Mouse (Mus musculus): ENCODE measurements around the gene Fbn1. TPM values are rescaled to one million over a fixed set of nuclear protein-coding genes. Genes with fewer than 3 reads are reported as not detected.

Fbn1 gene
- 4.8 and 7.1 TPM in 2 replicates for polyA plus RNA-seq (2016; fragmentation: Nextera tagmentation; extraction: Ambion mirVana)

DNA sequence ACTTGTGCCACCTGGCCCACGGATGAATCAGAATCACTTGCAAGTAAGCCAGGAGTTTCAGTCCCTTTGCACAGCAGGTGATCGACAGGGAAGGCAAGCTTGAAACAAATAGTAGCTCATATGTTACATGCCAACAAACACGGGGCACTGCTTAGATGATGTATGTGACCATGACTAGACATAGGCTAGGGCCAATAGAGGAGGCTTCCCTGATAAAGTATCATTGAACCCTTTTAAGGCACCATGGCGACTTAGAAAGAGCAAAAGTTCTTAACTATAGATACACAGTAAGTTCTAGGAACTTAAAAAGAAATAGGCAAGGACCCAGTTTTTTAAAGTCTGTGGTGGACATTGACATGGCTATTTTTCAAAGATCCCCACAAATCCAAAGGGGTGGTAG is at the start of gene Fbn1:
Gene Fbn1, minus strand, starts transcription at position 101 of the 400 bp plus-strand sequence.
- peaks cover 28% of the 10 kb centered on the region for H3K4me1 ChIP-seq

GRCm38 (mm10) chr2:125555830-125556229 is 48.0 kb upstream of the Fbn1 start:
- DNase-seq (ENCODE audit: low spot score), result no peak
- 74% methylated on average over 6 of the region's 6 CpGs for WGBS
- Histone ChIP-seq H3K4me3 (no peak overlapping the region), H3K4me1 (peaks cover 22% of the 10 kb centered on the region), H3K27ac (replicated peaks) (no peak overlapping the region), H3K36me3 (no peaks in the 10 kb centered on the region), H3K9me3 (replicated peaks) (no peaks in the 10 kb centered on the region), H3K27me3 (ENCODE audit: low read depth, poor library complexity, severe bottlenecking) (no peaks in the 10 kb centered on the region)

More for the DNA sequence above, at the start of gene Fbn1:
- 83% methylated on average over 4 of the region's 4 CpGs for WGBS
- Histone ChIP-seq H3K27me3 (ENCODE audit: low read depth, poor library complexity, severe bottlenecking) (peaks cover 36% of the 10 kb centered on the region), H3K27ac (replicated peaks) (peak within 1 kb of the TSS; percentile 85), H3K9me3 (replicated peaks) (no peaks in the 10 kb centered on the region), H3K4me3 (peak within 1 kb of the TSS; percentile 70), H3K36me3 (no peaks in the 10 kb centered on the region; the same call in 1 of the 2 replicates)
- no peak for DNase-seq (ENCODE audit: low spot score)

DNA sequence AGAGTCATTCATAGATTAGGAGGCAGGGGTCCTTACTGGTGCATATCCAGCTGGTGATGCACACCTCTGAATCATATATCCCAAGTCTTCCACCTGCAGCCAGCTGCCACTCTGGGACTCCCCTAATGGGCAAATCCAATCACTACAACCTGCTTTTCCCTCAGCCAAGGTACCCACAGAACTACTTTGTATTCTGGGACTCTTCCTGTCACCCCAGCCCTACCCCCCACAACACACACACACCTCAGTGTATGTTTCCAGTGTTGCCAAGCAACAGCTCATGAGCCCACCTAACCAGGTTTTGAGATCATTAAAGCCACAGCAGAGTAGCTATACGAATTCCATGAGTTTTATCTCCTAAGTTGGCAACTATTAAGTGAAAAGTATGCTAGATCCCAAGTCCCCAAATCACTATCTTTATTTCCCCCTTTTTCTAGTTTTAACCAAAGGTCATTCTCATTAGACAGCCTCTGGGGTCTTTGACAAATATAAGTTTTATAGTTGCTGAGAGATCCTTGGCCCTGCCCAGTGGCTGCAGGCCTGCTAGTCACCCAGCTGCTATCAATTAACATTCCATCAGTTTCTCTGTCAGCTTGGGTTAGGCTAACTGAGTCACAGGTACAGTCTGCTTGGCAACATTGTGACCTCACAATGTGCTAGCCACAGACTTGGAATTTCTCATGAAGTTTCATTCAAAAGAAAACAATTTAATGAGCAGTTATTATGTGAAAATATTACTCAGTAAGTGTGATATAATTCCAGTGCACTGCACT is 41.2 kb upstream of the Fbn1 start:
- no peaks in the 10 kb centered on the region for H3K4me1 ChIP-seq

GRCm38 (mm10) chr2:125544986-125545385 is 37.2 kb upstream of the Fbn1 start:
- no peak overlapping the region for H3K4me3 ChIP-seq
- 89% methylated on average over 3 of the region's 3 CpGs for WGBS
- DNase-seq (ENCODE audit: low spot score), result no peak

More for the DNA sequence above, 41.2 kb upstream of the Fbn1 start:
- Histone ChIP-seq H3K36me3 (no peaks in the 10 kb centered on the region), H3K4me3 (no peak overlapping the region), H3K27ac (replicated peaks) (no peak overlapping the region), H3K27me3 (ENCODE audit: low read depth, poor library complexity, severe bottlenecking) (no peaks in the 10 kb centered on the region), H3K9me3 (replicated peaks) (no peaks in the 10 kb centered on the region)
- DNase-seq (ENCODE audit: low spot score), result no peak
- WGBS, result 79% methylated on average over 1 of the region's 1 CpGs

DNA sequence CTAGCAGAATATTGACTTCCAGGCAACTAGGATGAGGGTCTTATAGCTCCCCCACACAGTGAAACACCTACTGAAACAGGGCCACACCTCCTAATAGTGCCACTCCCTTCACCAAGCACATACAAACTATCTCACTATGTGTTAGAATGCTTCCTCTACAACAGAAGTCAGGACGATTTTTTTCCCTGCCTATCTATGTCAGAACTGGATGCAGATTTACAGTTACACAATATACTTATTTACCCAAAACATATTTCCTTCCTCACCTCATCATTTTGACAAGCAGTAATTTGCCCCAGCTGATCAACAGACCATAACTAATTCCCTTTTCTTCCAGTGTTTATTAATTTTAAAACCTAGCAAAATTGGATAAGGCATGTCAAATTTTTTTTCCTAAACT is 35.9 kb upstream of the Fbn1 start:
- Histone ChIP-seq H3K36me3 (no peaks in the 10 kb centered on the region), H3K9me3 (replicated peaks) (no peaks in the 10 kb centered on the region), H3K27ac (replicated peaks) (no peak overlapping the region), H3K4me1 (no peaks in the 10 kb centered on the region), H3K27me3 (ENCODE audit: low read depth, poor library complexity, severe bottlenecking) (no peaks in the 10 kb centered on the region), H3K4me3 (no peak overlapping the region)
- WGBS, result 79% methylated on average over 1 of the region's 1 CpGs
- no peak for DNase-seq (ENCODE audit: low spot score)

More at GRCm38 (mm10) chr2:125544986-125545385, 37.2 kb upstream of the Fbn1 start:
- H3K36me3 ChIP-seq, result no peaks in the 10 kb centered on the region
- no peak overlapping the region for H3K27ac ChIP-seq (replicated peaks)
- no peaks in the 10 kb centered on the region for H3K27me3 ChIP-seq (ENCODE audit: low read depth, poor library complexity, severe bottlenecking)
- no peaks in the 10 kb centered on the region for H3K9me3 ChIP-seq (replicated peaks)
- H3K4me1 ChIP-seq, result no peaks in the 10 kb centered on the region

- Histone ChIP-seq H3K4me1 (no peaks in the 10 kb centered on the region), H3K4me3 (no peak overlapping the region), H3K9me3 (replicated peaks) (no peaks in the 10 kb centered on the region), H3K36me3 (no peaks in the 10 kb centered on the region), H3K27me3 (ENCODE audit: low read depth, poor library complexity, severe bottlenecking) (no peaks in the 10 kb centered on the region), H3K27ac (replicated peaks) (no peak overlapping the region)
- no peak for DNase-seq (ENCODE audit: low spot score)
- 80% methylated on average over 7 of the region's 7 CpGs for WGBS
These were observed 33.7 kb upstream of the Fbn1 start for GRCm38 (mm10) chr2:125541451-125541850.

DNA sequence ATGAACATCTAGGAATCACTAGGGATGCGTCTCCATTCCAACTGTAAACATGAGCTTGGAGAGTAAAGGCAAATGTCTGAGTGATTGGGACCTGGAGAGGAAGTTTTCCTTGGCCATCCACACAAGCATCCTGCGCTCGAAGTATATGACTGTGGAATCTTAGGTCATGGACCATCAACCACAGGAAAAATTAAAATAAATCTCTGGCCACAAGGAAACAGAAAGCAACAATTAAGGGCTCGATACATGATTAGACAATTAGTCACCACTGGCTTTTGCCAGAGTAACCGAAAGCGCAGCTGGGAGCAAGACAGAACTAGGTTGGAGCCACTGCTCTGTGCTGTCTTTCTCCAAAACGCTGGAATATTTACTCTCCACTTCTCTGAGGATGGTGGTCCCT is 32.8 kb upstream of the Fbn1 start:
- Histone ChIP-seq H3K4me1 (no peaks in the 10 kb centered on the region), H3K9me3 (replicated peaks) (no peaks in the 10 kb centered on the region), H3K27me3 (ENCODE audit: low read depth, poor library complexity, severe bottlenecking) (no peaks in the 10 kb centered on the region), H3K36me3 (no peaks in the 10 kb centered on the region), H3K4me3 (no peak overlapping the region), H3K27ac (replicated peaks) (no peak overlapping the region)
- DNase-seq (ENCODE audit: low spot score), result no peak
- 88% methylated on average over 7 of the region's 7 CpGs for WGBS

- DNase-seq (ENCODE audit: low spot score), result no peak
- no peaks in the 10 kb centered on the region for H3K4me1 ChIP-seq
- H3K27ac ChIP-seq (replicated peaks), result no peak overlapping the region
- H3K9me3 ChIP-seq (replicated peaks), result no peaks in the 10 kb centered on the region
- H3K27me3 ChIP-seq (ENCODE audit: low read depth, poor library complexity, severe bottlenecking), result no peaks in the 10 kb centered on the region
- H3K4me3 ChIP-seq, result no peak overlapping the region
- H3K36me3 ChIP-seq, result no peaks in the 10 kb centered on the region
- WGBS, result 82% methylated on average over 3 of the region's 3 CpGs
These were observed 31.8 kb upstream of the Fbn1 start for GRCm38 (mm10) chr2:125539640-125540039.

DNA sequence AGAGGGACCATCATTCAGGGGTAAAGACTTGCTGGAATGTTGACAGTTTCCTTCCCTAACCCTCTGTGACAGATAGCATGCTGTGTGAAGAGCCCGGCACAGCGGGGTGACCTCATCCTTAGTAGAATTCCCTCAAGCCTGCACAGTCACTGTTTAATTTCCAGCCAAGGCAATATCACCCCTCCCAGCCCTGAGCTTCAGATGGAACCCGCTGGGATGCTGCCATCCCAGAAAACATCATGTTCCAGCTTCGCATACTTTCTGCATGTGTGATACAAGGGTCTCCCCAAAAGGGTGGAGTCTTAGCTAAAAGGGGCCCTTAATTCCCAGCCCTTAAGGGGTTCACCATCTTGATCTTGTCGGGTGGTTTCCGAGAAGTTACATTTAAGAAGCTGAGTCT is 22.9 kb upstream of the Fbn1 start:
- no peaks in the 10 kb centered on the region for H3K36me3 ChIP-seq
- no peaks in the 10 kb centered on the region for H3K9me3 ChIP-seq (replicated peaks)
- no peak for DNase-seq (ENCODE audit: low spot score)
- H3K27ac ChIP-seq (replicated peaks), result no peak overlapping the region
- H3K4me3 ChIP-seq, result no peak overlapping the region
- H3K4me1 ChIP-seq, result no peaks in the 10 kb centered on the region
- 76% methylated on average over 6 of the region's 6 CpGs for WGBS
- no peaks in the 10 kb centered on the region for H3K27me3 ChIP-seq (ENCODE audit: low read depth, poor library complexity, severe bottlenecking)

DNA sequence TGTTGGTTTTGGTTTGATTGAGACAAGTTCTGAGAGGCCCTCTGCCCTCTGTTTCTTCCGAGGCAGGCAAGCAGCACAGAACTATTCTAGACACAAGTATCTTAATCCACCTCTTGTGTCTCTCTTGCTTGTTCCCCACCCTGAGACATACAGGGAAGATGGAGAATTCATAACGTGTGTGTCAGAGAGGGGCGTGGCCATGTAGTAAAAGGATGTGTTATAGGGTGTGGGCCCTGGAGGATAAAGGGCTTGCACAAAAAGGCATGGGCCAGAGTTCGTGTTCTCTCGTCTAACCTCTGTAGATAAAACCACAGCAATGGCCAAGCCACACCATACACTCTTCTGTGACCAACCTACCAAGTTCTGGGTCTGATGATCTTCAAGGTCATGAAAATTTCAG is 18.8 kb upstream of the Fbn1 start:
- no peaks in the 10 kb centered on the region for H3K9me3 ChIP-seq (replicated peaks)
- no peak overlapping the region for H3K27ac ChIP-seq (replicated peaks)
- H3K4me3 ChIP-seq, result no peak overlapping the region
- H3K36me3 ChIP-seq, result no peaks in the 10 kb centered on the region
- no peak for DNase-seq (ENCODE audit: low spot score)
- WGBS, result 87% methylated on average over 5 of the region's 5 CpGs
- no peaks in the 10 kb centered on the region for H3K4me1 ChIP-seq
- no peaks in the 10 kb centered on the region for H3K27me3 ChIP-seq (ENCODE audit: low read depth, poor library complexity, severe bottlenecking)

DNA sequence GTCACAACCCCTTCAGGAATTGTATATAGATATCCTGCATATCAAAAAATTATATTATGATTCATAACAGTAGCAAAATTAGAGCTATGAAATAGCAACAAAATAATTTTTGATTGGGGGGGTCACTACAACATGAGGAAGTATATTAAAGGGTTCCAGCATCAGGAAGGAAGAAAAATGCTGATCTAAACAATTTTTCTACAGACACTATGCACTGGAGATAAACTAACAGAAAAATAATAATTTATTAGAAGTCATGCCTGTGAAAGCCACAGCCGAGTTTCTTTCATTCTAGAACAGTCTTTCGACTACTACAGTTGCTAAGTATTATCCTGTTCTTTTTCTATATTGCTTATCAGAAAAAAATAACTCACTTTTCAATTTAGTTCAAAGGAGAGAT is 17.7 kb upstream of the Fbn1 start:
- no peaks in the 10 kb centered on the region for H3K27me3 ChIP-seq (ENCODE audit: low read depth, poor library complexity, severe bottlenecking)
- H3K9me3 ChIP-seq (replicated peaks), result no peaks in the 10 kb centered on the region
- H3K36me3 ChIP-seq, result no peaks in the 10 kb centered on the region
- H3K4me1 ChIP-seq, result no peaks in the 10 kb centered on the region
- no peak for DNase-seq (ENCODE audit: low spot score)
- no peak overlapping the region for H3K27ac ChIP-seq (replicated peaks)
- 87% methylated on average over 2 of the region's 2 CpGs for WGBS
- H3K4me3 ChIP-seq, result no peak overlapping the region

- no peak overlapping the region for H3K27ac ChIP-seq (replicated peaks)
- H3K36me3 ChIP-seq, result no peaks in the 10 kb centered on the region
- peak; percentile 25 for DNase-seq (ENCODE audit: low spot score)
- no peaks in the 10 kb centered on the region for H3K9me3 ChIP-seq (replicated peaks)
- H3K4me1 ChIP-seq, result peaks cover 5% of the 10 kb centered on the region
- 49% methylated on average over 4 of the region's 4 CpGs for WGBS
- H3K27me3 ChIP-seq (ENCODE audit: low read depth, poor library complexity, severe bottlenecking), result no peaks in the 10 kb centered on the region
- H3K4me3 ChIP-seq, result no peak overlapping the region
These were observed 8.8 kb upstream of the Fbn1 start for GRCm38 (mm10) chr2:125516594-125516993.

GRCm38 (mm10) chr2:125515291-125516057 is 7.7 kb upstream of the Fbn1 start:
- no peak overlapping the region for H3K4me3 ChIP-seq
- DNase-seq (ENCODE audit: low spot score), result no peak
- H3K9me3 ChIP-seq (replicated peaks), result no peaks in the 10 kb centered on the region
- WGBS, result 81% methylated on average over 12 of the region's 12 CpGs
- no peak overlapping the region for H3K27ac ChIP-seq (replicated peaks)
- H3K4me1 ChIP-seq, result peaks cover 5% of the 10 kb centered on the region
- no peaks in the 10 kb centered on the region for H3K36me3 ChIP-seq
- no peaks in the 10 kb centered on the region for H3K27me3 ChIP-seq (ENCODE audit: low read depth, poor library complexity, severe bottlenecking)
